Mouse (Mus musculus) heart, adult 8-10 months (tissue): ENCODE data around the gene Vinac1. TPM values are rescaled to one million over a fixed set of nuclear protein-coding genes. Genes with fewer than 3 reads are reported as not detected.

ENCODE experiments used
- DNase-seq: peaks from one replicate; pipeline ENCODE4 v3.0.0; 2022; ENCODE audit warnings: low spot score
- total RNA-seq, 4 experiments: library from RNA; stranded (reverse); gene quantifications; 2 replicates each; pipeline ENCODE4 v1.2.4; 2022

Vinac1 gene
- under 1 TPM in 1 of 4 experiments, not detected in 3; 0.08 TPM for total RNA-seq

DNA sequence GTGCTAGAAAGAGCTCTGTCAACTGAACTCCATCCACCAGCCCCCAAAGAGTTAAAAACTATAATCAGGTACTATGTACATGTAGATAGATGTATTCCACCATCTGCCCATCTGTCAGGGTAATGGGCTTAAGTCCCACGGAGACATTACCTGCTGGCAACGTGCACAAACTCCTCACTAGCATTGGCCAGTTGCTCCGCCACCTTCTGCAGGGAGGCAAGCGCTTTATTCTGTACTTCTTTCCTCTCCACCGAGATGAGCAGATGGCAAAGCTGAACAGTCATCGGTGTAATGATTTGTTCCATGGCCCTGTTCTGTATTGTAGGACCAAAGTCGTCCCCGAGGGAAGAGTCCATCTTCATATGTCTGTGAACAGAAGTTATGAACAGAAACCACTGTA lies at the start of gene Vinac1:
Gene Vinac1 (minus strand): TSS at position 362 of the 400 bp plus-strand sequence.
- no peak for DNase-seq

DNA sequence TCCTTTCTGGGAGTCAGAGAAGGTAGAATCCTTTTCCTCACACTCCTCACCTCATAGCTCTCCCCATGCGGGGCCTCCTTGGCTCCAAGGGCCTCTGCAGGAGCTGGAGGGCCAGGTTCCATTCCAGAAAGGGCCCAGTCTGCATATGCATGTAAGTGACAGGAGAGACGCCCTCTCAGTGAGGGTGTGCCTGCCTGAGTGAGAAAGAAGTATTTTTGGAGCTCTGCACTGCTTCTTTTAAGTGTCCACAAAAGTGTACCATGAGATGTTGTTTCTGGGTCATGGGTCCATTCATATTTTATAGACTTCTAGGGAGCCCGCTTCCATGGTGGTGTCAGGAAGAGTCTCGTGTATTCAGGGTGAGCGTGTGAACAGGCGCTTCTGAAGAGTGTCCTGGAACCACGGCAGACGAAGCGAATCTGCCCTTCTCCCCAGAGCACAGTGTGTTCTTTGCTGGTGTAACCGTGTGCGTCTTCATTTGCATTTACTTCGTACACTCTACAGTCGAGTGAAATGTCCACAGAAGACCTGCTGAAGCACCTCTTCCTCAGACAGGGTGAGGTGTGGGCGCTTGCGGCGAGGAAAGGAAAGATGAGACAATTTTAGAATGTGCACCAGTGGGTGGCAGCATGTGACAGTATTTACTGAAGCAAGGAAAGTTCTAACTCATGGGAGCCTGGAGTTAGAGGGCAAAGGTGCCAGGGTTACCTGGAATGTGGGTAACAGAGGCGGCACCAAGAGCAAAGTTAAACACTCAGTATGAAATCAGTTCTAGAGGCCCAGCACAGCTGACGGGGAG lies 46.2 kb upstream of the Vinac1 start:
- no peak for DNase-seq

DNA sequence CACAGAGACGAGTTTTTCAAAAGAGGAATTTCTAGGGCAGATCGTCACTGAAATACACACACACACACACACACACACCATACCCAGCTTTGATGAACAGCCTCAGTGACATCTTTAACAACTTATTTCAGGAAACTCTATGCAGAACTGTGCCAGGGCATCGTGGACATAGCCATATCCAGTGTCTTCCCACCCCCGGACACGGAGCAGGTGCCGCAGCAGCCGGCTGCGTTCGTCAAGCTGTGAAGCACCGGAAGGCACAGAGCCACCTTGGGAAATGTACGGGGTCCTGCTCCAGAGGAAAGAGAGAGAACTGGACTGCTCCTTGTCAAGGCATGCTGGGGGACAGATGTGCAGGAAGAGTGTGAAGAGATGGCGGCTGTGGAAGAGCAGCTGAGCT lies 44.8 kb upstream of the Vinac1 start:
- no peak for DNase-seq

DNA sequence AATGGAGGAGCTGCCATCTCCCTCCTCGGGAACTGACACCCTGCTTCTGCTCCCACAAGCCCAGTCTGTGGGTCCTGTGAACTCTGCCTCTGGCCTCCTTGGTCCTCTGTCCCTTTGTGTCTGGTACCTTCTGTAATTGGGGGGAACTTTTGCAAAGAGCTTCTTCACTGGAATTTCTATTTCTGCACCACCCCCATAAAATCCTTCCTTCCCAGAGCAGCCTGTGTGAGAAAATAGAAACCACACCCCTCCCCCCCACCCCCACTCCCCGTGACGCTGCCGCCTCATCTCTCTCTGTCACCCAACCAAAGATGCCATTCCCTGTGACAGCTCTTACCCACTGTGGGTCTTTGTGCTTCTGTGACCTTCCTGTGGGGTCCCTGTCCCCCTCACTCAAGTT lies 42.4 kb upstream of the Vinac1 start:
- DNase-seq = no peak

DNA sequence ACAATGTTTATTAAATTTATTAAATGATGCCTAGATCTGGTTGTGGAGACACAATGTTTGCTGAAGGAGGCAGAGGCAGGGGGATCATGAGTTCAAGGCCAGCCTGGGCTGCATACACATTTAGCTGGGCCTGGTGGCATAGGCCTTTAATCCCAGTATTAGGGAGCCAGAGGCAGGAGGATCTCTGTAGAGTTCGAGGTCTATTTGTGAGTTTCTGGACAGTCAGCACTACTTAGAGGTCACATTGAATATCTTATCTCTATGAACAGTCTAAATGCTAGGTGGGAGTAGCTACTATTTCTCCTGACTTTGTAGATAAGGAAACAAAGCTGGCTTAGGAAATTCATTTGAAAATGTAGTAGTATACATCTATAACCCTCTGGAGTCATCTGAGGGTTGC lies 39.5 kb upstream of the Vinac1 start:
- no peak for DNase-seq

DNA sequence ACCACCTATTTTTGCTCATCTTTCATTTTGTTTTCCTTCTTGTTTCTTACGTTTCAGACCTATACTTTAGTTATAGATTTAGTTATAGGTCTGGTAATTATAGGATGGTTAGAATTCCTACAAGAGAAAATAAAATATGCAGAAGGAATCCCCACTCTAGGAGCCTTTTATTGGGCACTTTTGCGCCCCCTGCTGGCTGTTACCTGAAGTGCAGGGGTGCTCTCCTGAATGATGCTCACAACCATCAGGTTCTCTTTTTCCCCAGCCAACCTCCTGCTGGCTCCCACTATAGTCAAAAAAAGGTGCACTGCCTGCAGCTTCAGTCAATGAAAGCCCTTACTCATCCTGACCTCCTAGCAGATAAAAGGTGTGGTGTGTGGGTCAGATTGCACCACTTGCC lies 37.0 kb upstream of the Vinac1 start:
- no peak for DNase-seq

DNA sequence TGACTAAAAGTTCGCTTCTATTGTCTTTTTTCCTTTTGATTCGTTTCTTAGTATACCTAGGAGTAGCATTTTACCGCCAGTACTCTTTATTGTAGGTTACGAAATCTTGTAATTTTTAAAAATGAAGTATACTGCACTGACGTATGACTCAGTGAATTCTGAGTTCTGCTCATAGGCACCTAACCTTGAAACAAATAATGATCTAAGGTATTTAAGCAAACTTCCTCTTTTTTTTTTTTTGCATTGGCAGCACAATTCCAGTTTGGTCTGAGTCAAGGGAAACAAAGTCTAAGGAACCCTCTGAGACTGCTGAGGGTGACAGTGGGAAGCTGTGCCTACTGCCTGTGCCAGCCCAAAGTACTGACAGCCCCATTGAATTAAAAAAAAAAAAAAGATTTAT lies 35.5 kb upstream of the Vinac1 start:
- DNase-seq = no peak

DNA sequence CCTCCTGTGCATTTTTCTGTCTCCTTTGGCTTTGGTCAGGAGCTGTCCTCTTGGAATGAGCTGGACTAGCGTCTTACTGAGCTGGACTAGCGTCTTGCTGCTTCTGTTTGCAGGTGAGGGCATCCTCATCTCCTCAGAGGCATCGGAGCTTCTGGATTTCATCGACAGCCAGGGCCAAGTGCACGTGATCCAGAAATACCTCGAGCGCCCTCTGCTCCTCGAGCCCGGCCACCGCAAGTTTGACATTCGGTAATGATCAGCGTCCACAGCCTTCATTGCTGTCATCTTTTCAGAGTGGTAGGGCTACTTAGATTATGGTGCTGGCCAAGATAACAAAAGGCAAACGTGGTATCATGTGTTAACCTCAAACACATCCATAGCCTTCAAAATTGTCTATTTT lies 33.1 kb upstream of the Vinac1 start:
- no peak for DNase-seq

DNA sequence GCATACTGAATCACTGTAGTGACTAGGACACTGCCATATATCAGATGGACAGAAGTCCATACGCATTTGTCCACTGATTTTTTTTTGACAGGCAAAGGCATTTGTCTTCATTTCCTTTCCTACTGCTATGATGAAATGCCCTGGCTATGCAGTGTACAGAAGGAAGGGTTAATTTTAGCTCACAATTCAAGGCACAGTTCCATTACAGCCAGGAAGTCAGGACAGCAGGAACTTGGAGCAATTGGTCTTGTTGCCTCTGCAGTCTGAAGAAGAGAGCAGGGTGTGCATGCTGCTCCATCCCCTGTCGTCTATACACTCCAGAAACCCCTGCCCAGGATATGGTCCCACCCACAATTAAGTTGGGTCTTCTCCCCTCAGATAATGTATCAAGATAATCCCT lies 31.2 kb upstream of the Vinac1 start:
- DNase-seq = no peak

DNA sequence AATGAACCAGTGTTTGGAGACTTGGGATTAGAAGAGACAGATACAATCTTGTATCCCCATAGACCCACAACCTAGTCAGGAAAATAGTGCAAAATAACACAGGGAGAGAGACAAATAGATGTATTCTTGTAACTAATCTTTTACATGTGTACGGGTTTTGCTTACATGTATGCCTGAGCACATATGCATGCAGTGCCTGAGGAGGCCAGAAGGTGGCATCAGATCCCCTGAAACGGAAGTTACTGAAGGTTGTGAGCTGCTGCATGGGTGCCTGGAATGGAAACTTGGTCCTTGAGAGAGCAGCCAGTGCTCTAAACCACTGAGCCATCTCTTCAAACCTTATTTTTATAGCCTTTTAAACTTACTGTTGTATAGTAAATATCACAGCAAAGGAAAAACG lies 30.3 kb upstream of the Vinac1 start:
- no peak for DNase-seq

DNA sequence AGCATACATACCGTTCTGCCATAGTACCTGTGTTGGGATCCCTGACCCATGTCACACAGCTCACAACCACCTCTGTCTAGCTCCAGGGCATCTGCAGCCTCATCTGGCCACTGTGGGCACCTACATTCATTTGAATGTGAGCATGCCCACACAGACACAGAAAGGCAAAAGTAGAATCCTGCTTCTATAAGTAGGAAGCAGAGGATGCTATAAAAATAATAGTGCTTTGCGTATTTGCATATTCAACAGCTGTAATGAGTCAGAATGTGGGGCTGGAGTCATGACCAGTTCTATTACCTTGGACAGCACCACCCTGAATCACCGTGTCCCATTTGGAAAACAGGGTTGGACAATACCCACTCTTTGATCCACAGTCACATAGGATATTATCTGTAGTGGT lies 22.3 kb upstream of the Vinac1 start:
- no peak for DNase-seq

DNA sequence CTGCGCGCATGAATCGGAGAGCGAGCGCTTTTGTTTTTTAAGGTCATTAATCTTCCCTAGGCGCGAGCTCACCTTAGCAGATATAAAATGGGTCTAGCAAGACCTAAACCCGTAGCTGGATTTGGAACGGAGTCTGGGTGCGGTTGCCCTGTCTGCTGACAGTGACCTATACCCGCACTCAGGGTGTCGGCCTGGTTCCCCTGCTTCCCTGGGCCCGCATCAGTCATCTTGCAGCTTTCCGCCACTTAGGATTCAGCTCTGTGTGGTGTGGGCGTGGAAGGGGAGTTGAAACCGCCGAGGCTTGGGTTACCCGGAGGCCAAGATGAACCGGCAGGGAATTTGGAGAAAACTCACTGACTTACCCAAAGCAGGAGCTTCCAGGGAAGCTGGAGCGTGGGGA lies 18.4 kb upstream of the Vinac1 start:
- peak; percentile 41 for DNase-seq

DNA sequence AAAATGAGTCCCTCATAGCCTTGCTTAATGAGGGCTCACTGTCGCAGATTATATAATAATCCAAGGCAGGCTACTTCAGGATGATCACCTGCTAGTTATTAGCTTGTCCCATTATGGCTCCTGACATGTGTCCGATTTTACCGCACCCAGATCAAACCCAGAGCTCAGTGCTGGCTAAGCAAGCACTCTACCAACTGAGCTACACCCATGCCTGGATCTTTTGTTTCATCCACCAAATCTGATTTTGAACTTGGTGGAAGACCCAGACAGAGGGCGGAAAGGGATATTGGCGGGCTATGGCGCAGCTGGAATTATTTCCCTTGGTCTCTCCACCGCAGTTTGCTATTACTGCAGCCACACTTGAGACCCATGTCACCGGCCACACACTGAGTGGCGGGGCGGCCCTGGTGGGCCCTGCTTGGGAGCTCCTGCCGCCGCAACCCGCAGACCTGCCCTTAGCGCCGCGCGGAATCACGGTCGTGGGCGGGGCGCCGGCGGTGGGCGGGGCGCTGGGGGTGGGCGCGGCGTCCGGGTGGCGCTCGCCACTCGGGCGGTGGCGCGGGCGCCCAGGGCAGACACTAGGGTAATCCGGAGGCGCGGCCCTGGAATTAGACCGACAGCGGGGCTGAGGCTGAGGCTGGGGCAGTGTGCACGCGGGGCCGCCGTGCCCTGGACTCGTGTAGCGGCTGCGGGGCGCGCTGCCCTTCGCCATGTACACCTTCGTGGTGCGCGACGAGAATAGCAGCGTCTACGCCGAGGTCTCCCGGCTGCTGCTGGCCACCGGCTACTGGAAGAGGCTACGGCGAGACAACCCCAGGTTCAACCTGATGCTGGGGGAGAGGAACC lies 17.7 kb upstream of the Vinac1 start, which contains the start of gene Ttl:
Gene Ttl (plus strand): TSS at position 506 of the 846 bp plus-strand sequence.
- DNase-seq = peak; percentile 65

DNA sequence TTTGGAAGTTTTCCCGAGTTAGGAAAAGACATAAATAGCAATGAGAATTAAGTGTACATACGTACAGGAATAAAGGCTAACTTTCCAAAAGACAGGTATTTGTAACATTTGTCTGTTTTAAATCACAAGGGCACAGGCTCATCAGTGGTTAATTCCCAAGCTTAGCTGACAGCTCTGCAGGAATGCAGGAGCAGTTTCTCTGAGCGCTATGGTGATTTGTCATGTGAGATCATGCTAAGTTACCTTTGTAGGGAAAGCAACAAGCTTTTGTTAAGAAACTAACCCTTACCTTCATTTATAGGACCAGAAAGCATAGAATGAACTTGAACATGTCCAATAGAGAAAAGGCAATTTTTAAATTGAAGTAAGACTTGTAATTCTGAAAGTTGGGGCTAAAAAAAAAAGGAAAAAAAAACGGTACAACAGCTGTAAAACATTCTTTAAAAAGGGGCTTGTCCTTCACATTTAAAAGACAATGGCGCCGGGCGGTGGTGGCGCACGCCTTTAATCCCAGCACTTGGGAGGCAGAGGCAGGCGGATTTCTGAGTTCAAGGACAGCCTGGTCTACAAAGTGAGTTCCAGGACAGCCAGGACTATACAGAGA lies 13.6 kb upstream of the Vinac1 start:
- no peak for DNase-seq

DNA sequence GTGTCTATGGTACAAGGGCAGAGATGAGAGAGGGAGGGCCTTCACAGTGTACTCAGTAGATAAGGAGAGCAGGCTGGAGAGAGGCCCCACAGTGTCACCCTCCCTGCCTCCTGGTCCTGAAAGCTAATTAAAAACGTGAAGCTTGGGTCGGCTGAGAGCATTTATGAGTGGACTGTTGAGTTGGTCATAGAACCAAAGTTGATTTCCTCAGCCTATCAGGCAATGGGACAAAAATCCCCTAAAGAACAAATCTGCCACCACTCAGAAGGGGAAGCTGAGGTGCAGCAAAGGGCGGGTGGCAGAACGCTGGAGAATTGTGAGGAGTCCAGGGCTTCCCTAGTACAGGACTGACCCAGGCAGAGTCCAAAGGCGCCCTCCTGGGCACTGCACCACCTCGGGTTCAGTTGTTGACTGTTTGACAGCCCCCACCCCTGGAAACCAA lies 10.0 kb upstream of the Vinac1 start:
- DNase-seq = no peak

DNA sequence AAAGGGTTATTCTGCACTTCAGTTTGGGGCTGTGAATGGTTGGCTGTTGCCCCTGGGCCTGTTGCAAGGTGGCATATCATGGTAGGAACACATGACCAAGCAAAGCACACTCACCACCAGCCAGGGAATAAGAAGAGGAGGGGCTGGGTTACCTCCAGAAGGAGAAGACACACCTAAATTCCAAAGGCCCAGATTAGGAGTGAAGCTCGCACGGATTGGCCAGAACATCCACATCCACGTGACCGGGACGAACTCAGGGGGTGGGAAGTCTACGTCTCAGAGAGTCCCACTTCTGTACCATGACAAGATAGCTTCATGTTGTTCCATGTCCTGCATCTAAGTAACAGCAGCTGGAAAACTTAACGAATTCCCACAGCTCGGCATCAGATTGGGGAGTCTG lies 9.3 kb upstream of the Vinac1 start:
- no peak for DNase-seq

DNA sequence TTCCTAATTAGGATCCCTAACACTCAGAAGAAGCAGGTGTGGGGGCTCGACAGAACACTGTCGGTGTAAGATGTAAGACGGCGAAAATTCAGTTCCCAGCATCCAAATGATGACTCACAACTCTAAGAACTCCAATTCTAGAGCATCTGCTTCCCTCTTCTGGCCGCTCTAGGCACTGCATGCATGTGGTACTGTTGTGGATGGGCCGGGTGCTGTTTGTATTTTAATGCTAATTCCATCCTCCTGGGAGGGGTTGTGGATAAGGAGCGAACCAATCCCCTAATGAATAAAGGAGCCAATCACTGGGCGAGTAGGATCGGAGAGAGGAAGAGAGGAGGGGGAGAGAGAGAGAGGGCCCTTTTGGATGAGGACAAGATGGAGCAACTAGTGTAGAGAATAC lies 8.6 kb upstream of the Vinac1 start:
- DNase-seq = no peak

DNA sequence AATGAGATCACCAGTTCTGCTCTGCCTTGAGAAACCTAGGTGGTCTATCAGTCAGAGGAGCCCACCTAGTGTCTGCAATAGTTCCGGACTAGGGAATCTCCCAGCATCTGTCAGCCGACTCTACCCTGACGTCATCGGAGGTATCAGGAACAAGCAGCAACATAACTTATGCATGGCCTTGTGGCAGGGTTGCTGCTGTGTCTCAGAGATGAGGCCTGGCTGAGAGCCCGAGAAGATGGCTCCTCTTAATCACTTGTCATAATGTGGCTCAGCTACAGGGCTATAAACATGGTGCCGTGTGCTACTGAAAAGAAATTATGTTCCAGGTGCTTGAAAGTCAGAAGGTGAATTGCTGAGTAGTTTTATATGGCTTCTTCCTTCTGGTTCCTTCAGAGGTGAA lies 7.8 kb upstream of the Vinac1 start:
- no peak for DNase-seq

DNA sequence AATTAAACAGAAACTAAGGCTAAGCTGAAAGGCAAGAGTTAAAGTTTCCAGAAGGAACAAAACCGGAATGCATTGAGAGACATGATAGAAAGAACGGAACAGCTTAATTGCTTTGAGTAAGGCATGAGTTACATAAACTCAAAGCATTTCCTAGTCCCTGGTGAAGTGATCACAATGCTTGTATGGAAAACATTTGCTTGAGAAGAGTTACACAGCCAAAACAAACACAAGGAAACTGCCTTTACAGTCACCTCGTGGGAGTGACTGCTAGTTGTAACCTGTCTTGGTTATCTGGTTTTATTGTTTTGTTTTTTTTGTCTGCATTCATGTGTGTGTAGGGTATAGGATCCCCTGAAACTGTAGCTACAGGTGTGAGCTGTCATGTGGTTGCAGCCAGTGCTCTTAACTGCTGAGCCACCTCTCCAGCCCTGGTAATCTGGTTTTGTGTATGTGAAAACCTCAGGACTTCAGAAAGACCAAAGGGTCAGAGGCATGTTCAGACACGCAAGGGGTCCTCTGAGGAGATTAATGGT lies 4.5 kb upstream of the Vinac1 start:
- DNase-seq = no peak

DNA sequence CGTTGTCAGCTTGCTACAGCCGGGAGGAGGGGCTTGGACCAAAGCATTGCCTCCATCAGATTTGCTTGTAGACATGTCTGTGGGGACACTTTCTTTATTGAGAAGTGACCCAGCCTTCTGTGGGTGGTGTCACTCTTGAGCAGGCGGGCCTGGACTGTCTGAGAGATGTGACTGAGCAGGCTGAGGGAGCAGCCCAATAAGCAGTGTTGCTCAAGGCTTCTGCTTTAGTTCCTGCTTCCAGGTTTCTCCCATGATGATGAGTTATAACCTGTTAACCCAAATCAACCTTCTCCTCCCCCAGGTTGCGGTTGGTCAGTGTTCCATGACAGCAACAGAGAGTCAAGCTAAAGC lies 1.2 kb downstream of the Vinac1 start:
- DNase-seq = no peak

DNA sequence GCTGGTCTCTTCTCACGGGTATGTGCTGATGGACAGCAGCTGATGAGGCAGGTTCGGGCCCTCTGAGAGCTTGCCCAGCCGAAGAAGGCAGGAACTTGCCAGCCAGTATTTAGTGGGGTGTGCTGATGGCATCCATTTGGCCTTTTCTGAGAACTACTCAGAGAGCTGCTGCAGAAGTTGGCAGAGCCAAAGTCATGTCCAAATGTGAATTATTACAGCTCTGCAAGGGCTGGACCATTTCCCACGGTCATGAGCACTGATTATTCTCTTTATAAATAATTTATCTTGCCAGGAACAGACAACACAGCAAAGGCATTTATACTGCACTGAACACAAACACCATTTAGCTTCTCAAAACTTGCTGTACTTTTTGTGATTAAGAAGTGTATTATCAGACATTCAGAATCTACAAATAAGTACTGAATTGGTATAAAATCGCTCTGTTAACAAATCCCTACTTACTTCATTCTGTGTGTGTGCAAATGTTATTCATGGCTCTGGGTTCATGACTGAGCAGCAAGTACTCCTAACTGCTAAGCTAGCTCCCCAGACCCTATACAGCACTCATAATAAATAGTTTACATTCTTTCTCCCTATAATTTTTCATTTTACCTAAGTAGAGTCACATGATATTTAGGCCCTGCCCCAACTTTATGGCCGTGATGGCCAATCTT lies 1.7 kb downstream of the Vinac1 start:
- peak; percentile 41 for DNase-seq

DNA sequence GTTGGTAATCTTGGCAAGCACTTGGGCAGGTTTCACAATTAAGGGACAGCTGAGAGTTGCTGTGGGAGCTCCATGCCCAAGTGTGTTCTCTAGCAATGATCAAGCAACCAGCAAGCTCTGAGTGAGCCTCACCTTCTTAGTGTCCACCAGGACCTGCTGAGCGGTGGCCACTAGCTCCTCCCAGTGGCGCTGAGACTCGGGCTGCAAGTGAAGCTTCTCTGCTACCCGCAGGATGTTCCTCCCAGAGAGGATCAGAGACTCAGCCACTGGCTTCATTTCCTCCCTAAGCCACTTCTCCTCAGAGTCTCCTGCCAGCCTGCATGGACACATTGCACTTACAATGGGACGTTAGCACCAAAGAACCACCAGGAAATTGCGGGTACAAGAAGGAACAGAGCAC lies 7.4 kb downstream of the Vinac1 start:
- DNase-seq = no peak
